Mouse (Mus musculus): ENCODE data around the gene Gmppb. TPM values are rescaled to one million over a fixed set of nuclear protein-coding genes. Genes with fewer than 3 reads are reported as not detected.

Gmppb gene
- total RNA-seq, 2 experiments from 2014 or later = 7.8 to 10.7 TPM

DNA sequence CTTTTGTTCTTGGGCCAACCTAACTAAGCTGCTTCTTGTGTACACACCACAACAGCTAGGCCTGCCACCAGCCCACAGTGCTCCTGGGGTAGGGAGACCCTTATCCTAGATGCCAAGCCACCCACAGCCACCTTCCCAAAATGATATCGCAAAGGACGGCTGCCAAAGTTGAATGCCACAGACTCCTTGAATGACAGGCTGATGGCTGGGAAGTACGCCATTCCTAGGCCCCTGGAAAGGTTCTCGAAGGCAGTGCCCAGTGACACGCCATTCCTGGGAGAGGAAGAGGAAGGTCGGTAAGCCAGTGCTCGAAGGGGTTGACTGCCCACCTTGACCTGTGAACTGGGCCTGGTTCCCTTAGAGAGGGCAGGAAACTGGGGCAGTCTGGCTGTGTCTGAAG lies 20.5 kb downstream of the Gmppb start:
- no peak for ATAC-seq (replicated peaks; ENCODE audit: low FRiP score, low TSS enrichment, poor library complexity, severe bottlenecking)

GRCm38 (mm10) chr9:108071801-108072200 lies 22.8 kb downstream of the Gmppb start:
- no peak for ATAC-seq (replicated peaks; ENCODE audit: low FRiP score, low TSS enrichment, poor library complexity, severe bottlenecking)

DNA sequence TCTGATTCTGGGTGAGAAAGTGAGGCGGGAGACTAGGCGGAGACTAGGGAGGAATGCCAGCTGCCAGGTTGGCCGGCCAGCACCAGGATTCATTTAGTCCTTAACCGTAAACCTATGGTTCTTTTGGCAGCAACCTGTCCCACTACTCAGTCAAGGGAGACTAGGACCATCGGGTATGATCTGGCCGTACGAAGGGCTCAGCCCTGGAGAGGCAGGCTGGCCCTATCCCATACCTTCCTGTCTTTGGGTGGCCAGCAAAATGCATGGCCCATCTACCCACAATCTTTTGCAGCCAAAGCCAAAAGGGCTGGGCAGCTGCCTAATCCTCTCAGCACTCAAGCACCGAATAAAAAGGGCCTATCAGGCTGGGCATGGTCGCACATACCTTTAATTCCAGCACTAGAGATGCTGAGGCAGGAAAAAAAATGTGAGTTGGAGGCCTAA lies 23.5 kb downstream of the Gmppb start:
- no peak for ATAC-seq (replicated peaks; ENCODE audit: low FRiP score, low TSS enrichment, poor library complexity, severe bottlenecking)

GRCm38 (mm10) chr9:108073141-108073930 lies 24.3 kb downstream of the Gmppb start:
- no peak for ATAC-seq (replicated peaks; ENCODE audit: low FRiP score, low TSS enrichment, poor library complexity, severe bottlenecking)

- ATAC-seq (replicated peaks; ENCODE audit: low FRiP score, low TSS enrichment, poor library complexity, severe bottlenecking) = peak; percentile 30
These were observed 31.1 kb downstream of the Gmppb start, which contains the start of gene Mst1 for GRCm38 (mm10) chr9:108080168-108080567. Gene Mst1 (plus strand): TSS chr9:108080436.

GRCm38 (mm10) chr9:108082549-108082948 lies 33.5 kb downstream of the Gmppb start:
- no peak for ATAC-seq (replicated peaks; ENCODE audit: low FRiP score, low TSS enrichment, poor library complexity, severe bottlenecking)

DNA sequence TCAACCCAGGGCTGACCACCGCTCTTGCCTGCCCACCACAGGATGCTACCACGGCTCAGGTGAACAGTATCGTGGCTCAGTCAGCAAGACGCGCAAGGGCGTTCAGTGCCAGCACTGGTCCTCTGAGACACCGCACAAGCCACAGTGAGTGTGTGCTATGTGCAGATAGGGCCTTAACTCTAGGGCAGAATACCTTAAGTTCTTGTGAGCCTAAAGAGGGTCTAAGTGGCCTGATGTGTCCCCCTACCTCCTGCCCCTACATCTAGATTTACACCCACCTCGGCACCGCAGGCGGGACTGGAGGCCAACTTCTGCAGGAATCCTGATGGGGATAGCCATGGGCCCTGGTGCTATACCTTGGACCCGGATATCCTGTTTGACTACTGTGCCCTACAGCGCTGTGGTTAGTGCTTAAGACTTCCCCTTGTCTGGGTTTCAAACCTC lies 34.0 kb downstream of the Gmppb start, which contains the start of gene Rnf123:
Gene Rnf123 (minus strand): TSS at position 359 of the 444 bp plus-strand sequence.
- ATAC-seq (replicated peaks; ENCODE audit: low FRiP score, low TSS enrichment, poor library complexity, severe bottlenecking) = peak; percentile 53

- ATAC-seq (replicated peaks; ENCODE audit: low FRiP score, low TSS enrichment, poor library complexity, severe bottlenecking) = peak; percentile 7
These were observed 34.5 kb downstream of the Gmppb start for GRCm38 (mm10) chr9:108083561-108083960.

DNA sequence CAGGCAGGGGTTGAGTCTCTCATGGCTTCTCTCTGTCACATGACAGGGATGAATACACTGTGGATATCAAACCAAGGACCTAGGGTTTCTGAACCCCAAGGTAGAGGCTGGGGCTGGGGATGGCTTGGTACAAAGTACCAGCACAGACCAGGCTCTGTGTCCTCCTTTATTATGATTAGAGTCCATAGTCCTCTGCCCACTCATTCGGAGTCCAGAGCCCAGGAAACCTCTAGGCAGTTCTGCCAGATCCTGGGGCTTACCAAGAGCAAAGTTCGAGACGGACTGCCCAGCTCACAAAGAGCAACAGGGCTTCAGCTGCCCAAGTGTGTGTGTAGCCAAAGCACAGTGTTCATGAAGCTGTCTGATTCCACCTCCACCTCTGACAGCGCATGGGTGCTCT lies 36.2 kb downstream of the Gmppb start:
- no peak for ATAC-seq (replicated peaks; ENCODE audit: low FRiP score, low TSS enrichment, poor library complexity, severe bottlenecking)

- ATAC-seq (replicated peaks; ENCODE audit: low FRiP score, low TSS enrichment, poor library complexity, severe bottlenecking) = no peak
These were observed 41.6 kb downstream of the Gmppb start for GRCm38 (mm10) chr9:108090611-108091120.

DNA sequence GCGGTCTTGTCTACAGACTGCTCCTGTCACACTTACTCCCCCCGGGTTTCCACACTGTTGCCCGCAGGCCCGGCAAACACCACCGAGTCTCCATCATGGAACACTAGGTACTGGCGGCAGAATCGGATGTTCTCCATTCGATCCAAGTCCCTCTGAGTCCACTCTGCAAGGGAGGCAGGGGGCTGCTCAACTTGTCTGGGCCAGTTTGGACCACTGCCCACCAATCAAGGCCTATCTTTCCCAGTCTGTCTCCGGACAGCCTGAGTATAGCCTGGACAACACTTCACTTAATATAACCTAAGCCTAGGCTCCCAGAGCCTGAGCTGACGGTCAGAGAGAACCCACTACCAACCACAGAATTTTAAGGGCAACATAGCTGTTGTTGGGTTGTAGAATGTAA lies 44.5 kb downstream of the Gmppb start:
- no peak for ATAC-seq (replicated peaks; ENCODE audit: low FRiP score, low TSS enrichment, poor library complexity, severe bottlenecking)

GRCm38 (mm10) chr9:108094184-108094941 lies 45.3 kb downstream of the Gmppb start, which contains the start of gene Apeh:
Gene Apeh (minus strand): TSS chr9:108094606.
- peak; percentile 72 for ATAC-seq (replicated peaks; ENCODE audit: low FRiP score, low TSS enrichment, poor library complexity, severe bottlenecking)

DNA sequence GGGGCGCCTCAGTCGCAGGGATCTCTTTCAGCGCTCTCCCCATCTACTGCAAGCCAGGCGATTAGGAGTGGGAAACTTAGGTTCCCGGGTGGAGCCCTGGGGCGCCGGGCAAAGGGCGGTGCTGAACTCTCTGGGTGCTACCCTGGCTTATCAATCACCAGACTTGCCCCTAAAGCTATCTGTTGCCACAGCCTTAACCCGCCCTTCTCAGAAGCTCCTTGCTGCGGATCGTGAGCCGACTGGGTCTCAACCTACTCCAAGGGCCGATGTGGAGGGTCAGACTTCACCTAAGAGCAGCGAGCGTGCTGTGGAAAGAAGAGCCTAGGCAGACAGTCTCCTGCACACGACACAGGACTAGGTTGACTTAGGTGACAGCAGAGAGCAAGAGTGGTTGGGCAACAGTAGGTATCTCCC lies 46.0 kb downstream of the Gmppb start:
- peak; percentile 79 for ATAC-seq (replicated peaks; ENCODE audit: low FRiP score, low TSS enrichment, poor library complexity, severe bottlenecking)

DNA sequence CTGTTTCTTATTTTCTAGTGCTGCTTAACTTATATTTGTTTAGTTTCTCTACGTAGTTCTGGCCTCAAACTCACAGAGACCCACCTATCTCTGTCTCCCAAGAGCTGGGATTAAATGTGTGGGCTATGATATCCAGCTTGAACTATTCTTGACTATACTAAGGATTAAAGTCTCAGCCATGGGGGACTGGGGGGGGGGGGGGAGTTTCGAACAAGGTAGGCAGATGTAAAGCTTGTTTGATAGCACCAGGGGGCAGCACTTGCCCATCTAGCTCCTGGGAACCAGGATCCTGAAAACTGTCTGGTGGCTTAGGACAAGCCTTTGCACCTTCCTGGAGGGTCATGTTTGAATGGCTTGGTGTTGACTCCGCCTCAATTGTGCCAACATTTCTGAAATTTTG lies 46.5 kb downstream of the Gmppb start:
- peak; percentile 16 for ATAC-seq (replicated peaks; ENCODE audit: low FRiP score, low TSS enrichment, poor library complexity, severe bottlenecking)

DNA sequence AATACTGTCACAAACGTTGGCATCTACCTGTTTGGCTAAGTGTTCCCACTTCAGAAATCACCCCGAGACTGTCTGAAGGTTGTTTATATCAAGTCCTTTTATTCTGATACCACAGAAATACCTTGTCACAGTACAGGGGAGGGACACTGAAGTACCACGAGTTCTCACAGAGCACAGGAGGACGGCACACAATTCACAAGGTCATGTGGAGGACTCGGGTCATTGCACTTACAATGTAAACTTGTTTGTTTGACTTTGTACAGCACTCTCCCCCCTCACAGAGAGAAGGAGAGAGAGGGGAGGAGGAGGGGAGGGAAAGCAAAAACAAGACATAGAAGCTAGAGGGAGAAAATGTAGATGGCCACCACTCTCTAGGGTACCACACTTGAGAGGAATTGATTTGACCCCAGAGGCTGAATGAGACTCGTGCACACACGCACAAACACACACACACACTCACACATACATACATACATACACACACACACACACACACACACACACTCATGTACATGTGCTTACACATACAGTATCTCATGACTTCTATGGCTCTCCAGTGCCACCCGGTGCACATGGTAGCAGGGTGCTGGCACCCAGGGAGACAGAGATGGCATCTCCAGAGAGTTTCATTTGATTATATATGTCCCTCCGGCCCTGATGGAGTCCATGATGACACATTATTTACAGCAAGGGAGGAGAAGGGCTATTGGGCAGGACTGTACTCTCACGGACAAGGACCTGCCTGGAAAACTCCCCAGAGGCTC lies 47.1 kb downstream of the Gmppb start:
- ATAC-seq (replicated peaks; ENCODE audit: low FRiP score, low TSS enrichment, poor library complexity, severe bottlenecking) = no peak

- no peak for ATAC-seq (replicated peaks; ENCODE audit: low FRiP score, low TSS enrichment, poor library complexity, severe bottlenecking)
These were observed 50.6 kb downstream of the Gmppb start for GRCm38 (mm10) chr9:108099619-108100018.
